Mouse (Mus musculus) forelimb bud, embryonic 11.5 days (tissue): ENCODE measurements around the gene Mymx.

ENCODE experiments used
- DNase-seq: peaks from one replicate; pipeline ENCODE4 v3.0.0-alpha.2; 2012; ENCODE audit warnings: low read depth, low spot score

The Mymx gene

GRCm38 (mm10) chr17:45551249-45551796 lies 50.6 kb downstream of the Mymx start:
- DNase-seq = no peak
